Mouse (Mus musculus) cortical plate, adult 2 months (tissue): ENCODE results near the gene Scnn1a.

ENCODE experiments used
- CTCF ChIP-seq: fragments of 200-500 bp; IDR thresholded peaks from 2 replicates; pipeline ENCODE4 v1.5.1; 2011; ENCODE audit warnings: mild to moderate bottlenecking, control low read depth, low read length; ENCODE audit not compliant: insufficient read depth; ENCODE audit errors: extremely low read depth
- POLR2A ChIP-seq: fragments of 200-500 bp; IDR thresholded peaks from 2 replicates; pipeline ENCODE4 v1.6.1; 2011; ENCODE audit warnings: mild to moderate bottlenecking, low read length, control low read depth; ENCODE audit not compliant: insufficient read depth; ENCODE audit errors: extremely low read depth

DNA sequence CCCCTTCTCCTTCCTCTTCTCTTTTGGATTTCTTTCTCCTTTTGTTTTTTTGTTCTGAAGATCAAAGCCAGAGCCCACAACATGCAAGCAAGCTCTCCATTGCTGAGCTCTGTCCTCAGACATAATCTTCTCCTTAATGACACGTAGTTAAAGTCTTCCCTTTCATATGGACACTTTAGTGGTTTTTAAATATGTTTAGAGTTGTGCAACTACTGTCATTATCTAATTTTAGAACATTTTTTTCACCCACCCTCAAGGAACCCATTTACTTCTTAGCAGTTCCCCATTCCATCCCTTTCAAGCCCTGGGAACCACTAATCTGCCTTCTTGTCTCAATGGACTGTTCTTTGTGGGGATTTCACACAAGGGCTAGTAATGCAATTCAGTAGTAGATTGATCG is 13.9 kb downstream of the Scnn1a start:
- TF ChIP-seq POLR2A (no peak), CTCF (no peak)
